Mouse (Mus musculus): ENCODE data around the gene Chrna9. TPM values are rescaled to one million over a fixed set of nuclear protein-coding genes. Genes with fewer than 3 reads are reported as not detected.

The Chrna9 gene
- polyA plus RNA-seq, 1 experiment from 2014 or later = not detected

DNA sequence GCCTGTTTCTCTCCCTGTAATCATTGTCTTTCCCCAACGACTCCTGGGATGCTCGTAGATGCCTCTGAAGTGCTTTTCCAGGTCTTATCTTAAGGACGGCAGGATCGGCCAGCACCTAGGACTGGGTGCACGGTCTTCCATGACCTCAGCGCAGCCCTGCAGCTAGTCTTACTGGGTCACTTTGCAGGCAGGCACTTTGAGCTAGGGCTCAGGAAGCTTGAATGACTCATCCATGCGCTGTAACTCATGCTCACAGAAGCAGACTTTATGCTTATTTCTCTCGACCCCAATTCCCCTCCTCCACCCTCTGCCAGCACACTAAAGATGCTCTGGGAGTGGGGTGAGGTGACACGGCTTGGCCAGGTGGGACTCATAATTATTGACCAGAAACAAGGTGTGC, 31.9 kb upstream of the Chrna9 start:
- WGBS = 93% methylated on average over 9 of the region's 9 CpGs
- H3K4me3 ChIP-seq (replicated peaks) = no peak overlapping the region
- ATAC-seq (ENCODE audit: low FRiP score) = no peak

GRCm38 (mm10) chr5:65904476-65904875, 30.2 kb upstream of the Chrna9 start:
- Histone ChIP-seq H3K9ac (no peak overlapping the region), H3K4me3 (replicated peaks) (no peak overlapping the region), H3K4me1 (peaks cover 6% of the 10 kb centered on the region; the same call in 1 of the 2 replicates), H3K4me2 (no peak overlapping the region), H3K9me3 (peaks cover 22% of the 10 kb centered on the region), H3K36me3 (replicated peaks) (no peaks in the 10 kb centered on the region), H3K27me3 (no peaks in the 10 kb centered on the region), H3K27ac (no peak overlapping the region)
- 91% methylated on average over 4 of the region's 4 CpGs for WGBS
- ATAC-seq (ENCODE audit: low FRiP score) = no peak

More for the DNA sequence above, 31.9 kb upstream of the Chrna9 start:
- Histone ChIP-seq H3K36me3 (replicated peaks) (no peaks in the 10 kb centered on the region), H3K9ac (no peak overlapping the region), H3K4me1 (peaks cover 6% of the 10 kb centered on the region; the same call in 1 of the 2 replicates), H3K9me3 (peaks cover 22% of the 10 kb centered on the region), H3K27ac (no peak overlapping the region), H3K27me3 (no peaks in the 10 kb centered on the region), H3K4me2 (no peak overlapping the region)

- no peak overlapping the region for H3K9ac ChIP-seq
- WGBS = 72% methylated on average over 2 of the region's 2 CpGs
- no peaks in the 10 kb centered on the region for H3K4me1 ChIP-seq
- H3K27me3 ChIP-seq = no peaks in the 10 kb centered on the region
- H3K27ac ChIP-seq = no peak overlapping the region
- H3K4me2 ChIP-seq = no peak overlapping the region
- ATAC-seq (ENCODE audit: low FRiP score) = no peak
- no peaks in the 10 kb centered on the region for H3K36me3 ChIP-seq (replicated peaks)
- H3K4me3 ChIP-seq (replicated peaks) = no peak overlapping the region
- peaks cover 16% of the 10 kb centered on the region for H3K9me3 ChIP-seq
Observed at GRCm38 (mm10) chr5:65908751-65909150, 26.0 kb upstream of the Chrna9 start.

GRCm38 (mm10) chr5:65909321-65909720, 25.4 kb upstream of the Chrna9 start:
- Histone ChIP-seq H3K4me2 (no peak overlapping the region), H3K4me1 (no peaks in the 10 kb centered on the region), H3K36me3 (replicated peaks) (no peaks in the 10 kb centered on the region), H3K9ac (no peak overlapping the region), H3K4me3 (replicated peaks) (no peak overlapping the region), H3K27me3 (no peaks in the 10 kb centered on the region), H3K27ac (no peak overlapping the region), H3K9me3 (peaks cover 13% of the 10 kb centered on the region)
- 84% methylated on average over 4 of the region's 4 CpGs for WGBS
- no peak for ATAC-seq (ENCODE audit: low FRiP score)

GRCm38 (mm10) chr5:65910398-65910797, 24.3 kb upstream of the Chrna9 start:
- H3K4me2 ChIP-seq = no peak overlapping the region
- H3K27me3 ChIP-seq = no peaks in the 10 kb centered on the region
- no peaks in the 10 kb centered on the region for H3K4me1 ChIP-seq
- ATAC-seq (ENCODE audit: low FRiP score) = no peak
- WGBS = 78% methylated on average over 4 of the region's 4 CpGs
- H3K36me3 ChIP-seq (replicated peaks) = no peaks in the 10 kb centered on the region
- H3K4me3 ChIP-seq (replicated peaks) = no peak overlapping the region
- 0 out of 2 replicates have a peak, but pooled peaks cover 4% of the 10 kb centered on the region for H3K9me3 ChIP-seq
- no peak overlapping the region for H3K27ac ChIP-seq
- H3K9ac ChIP-seq = no peak overlapping the region

DNA sequence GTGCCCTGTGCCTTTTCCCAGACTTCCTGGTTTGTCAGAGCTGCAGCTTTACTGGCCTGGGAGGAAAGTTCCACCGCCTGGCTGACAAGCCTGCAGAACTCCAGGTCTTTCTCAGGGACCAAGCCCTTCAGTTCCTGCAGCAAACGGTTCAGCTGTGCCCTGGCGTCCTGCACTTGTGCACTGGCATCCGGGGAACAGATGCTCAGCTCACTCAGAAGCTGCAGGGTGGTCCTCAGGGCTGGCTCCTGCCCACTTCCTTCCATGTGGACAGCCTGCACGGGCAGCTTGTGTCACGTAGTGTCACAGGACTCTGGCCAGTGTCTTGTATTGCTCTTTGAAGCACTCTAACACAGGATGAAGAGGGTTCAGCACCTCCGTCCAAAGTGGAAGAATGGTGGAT, 23.0 kb upstream of the Chrna9 start:
- ATAC-seq (ENCODE audit: low FRiP score) = no peak
- Histone ChIP-seq H3K27ac (no peak overlapping the region), H3K9ac (no peak overlapping the region), H3K4me1 (no peaks in the 10 kb centered on the region), H3K4me2 (no peak overlapping the region), H3K4me3 (replicated peaks) (no peak overlapping the region), H3K9me3 (0 out of 2 replicates have a peak, but pooled peaks cover 4% of the 10 kb centered on the region), H3K27me3 (no peaks in the 10 kb centered on the region), H3K36me3 (replicated peaks) (no peaks in the 10 kb centered on the region)
- WGBS = 88% methylated on average over 7 of the region's 7 CpGs

GRCm38 (mm10) chr5:65912201-65912600, 22.5 kb upstream of the Chrna9 start:
- no peaks in the 10 kb centered on the region for H3K27me3 ChIP-seq
- no peak for ATAC-seq (ENCODE audit: low FRiP score)
- H3K9me3 ChIP-seq = 0 out of 2 replicates have a peak, but pooled peaks cover 4% of the 10 kb centered on the region
- no peak overlapping the region for H3K27ac ChIP-seq
- no peaks in the 10 kb centered on the region for H3K4me1 ChIP-seq
- H3K9ac ChIP-seq = no peak overlapping the region
- WGBS = 89% methylated on average over 5 of the region's 5 CpGs
- H3K4me3 ChIP-seq (replicated peaks) = no peak overlapping the region
- H3K36me3 ChIP-seq (replicated peaks) = no peaks in the 10 kb centered on the region
- H3K4me2 ChIP-seq = no peak overlapping the region

GRCm38 (mm10) chr5:65913126-65913525, 21.6 kb upstream of the Chrna9 start:
- H3K27me3 ChIP-seq = no peaks in the 10 kb centered on the region

GRCm38 (mm10) chr5:65914342-65914741, 20.4 kb upstream of the Chrna9 start:
- 93% methylated on average over 7 of the region's 7 CpGs for WGBS
- no peak for ATAC-seq (ENCODE audit: low FRiP score)
- Histone ChIP-seq H3K4me1 (peaks cover 13% of the 10 kb centered on the region), H3K27me3 (no peaks in the 10 kb centered on the region), H3K9me3 (0 out of 2 replicates have a peak, but pooled peaks cover 4% of the 10 kb centered on the region), H3K4me3 (replicated peaks) (no peak overlapping the region), H3K27ac (no peak overlapping the region), H3K4me2 (no peak overlapping the region), H3K9ac (no peak overlapping the region), H3K36me3 (replicated peaks) (no peaks in the 10 kb centered on the region)

More at GRCm38 (mm10) chr5:65913126-65913525, 21.6 kb upstream of the Chrna9 start:
- no peak overlapping the region for H3K4me2 ChIP-seq
- H3K4me1 ChIP-seq = peaks cover under 1% of the 10 kb centered on the region
- H3K9me3 ChIP-seq = 0 out of 2 replicates have a peak, but pooled peaks cover 4% of the 10 kb centered on the region
- 90% methylated on average over 9 of the region's 9 CpGs for WGBS
- no peak overlapping the region for H3K27ac ChIP-seq
- no peaks in the 10 kb centered on the region for H3K36me3 ChIP-seq (replicated peaks)
- H3K4me3 ChIP-seq (replicated peaks) = no peak overlapping the region
- ATAC-seq (ENCODE audit: low FRiP score) = no peak
- H3K9ac ChIP-seq = no peak overlapping the region

DNA sequence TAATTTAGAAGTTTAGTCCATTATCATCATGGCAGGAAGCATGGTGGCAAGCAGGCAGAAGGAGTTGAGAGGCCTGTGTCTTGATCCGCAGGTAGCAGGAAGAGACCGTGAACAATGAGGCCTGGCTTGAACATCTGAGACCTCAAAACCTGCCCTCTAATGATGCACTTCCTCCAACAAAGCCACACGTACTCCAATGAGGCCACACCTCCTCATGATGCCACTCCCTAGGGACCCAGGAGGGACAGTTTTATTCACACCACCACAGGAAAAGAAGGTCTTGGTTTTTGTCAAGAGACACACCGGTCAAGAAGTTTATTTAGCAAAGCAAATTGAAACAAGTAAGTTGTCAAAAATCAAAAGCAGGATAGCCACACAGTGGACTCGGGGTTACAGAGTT, 17.8 kb upstream of the Chrna9 start:
- Histone ChIP-seq H3K4me2 (no peak overlapping the region), H3K4me3 (replicated peaks) (no peak overlapping the region), H3K4me1 (peaks cover 13% of the 10 kb centered on the region), H3K27ac (no peak overlapping the region), H3K9ac (no peak overlapping the region), H3K36me3 (replicated peaks) (no peaks in the 10 kb centered on the region), H3K9me3 (0 out of 2 replicates have a peak, but pooled peaks cover under 1% of the 10 kb centered on the region), H3K27me3 (no peaks in the 10 kb centered on the region)
- no peak for ATAC-seq (ENCODE audit: low FRiP score)
- 94% methylated on average over 5 of the region's 5 CpGs for WGBS

- Histone ChIP-seq H3K9ac (no peak overlapping the region), H3K9me3 (no peaks in the 10 kb centered on the region), H3K27me3 (no peaks in the 10 kb centered on the region), H3K27ac (peak overlapping the region; percentile 50; the same call in 1 of the 2 replicates), H3K36me3 (replicated peaks) (no peaks in the 10 kb centered on the region), H3K4me3 (replicated peaks) (no peak overlapping the region), H3K4me2 (no peak overlapping the region), H3K4me1 (peaks cover 13% of the 10 kb centered on the region)
- 75% methylated on average over 3 of the region's 3 CpGs for WGBS
- no peak for ATAC-seq (ENCODE audit: low FRiP score)
Observed at GRCm38 (mm10) chr5:65918601-65919000, 16.1 kb upstream of the Chrna9 start.

DNA sequence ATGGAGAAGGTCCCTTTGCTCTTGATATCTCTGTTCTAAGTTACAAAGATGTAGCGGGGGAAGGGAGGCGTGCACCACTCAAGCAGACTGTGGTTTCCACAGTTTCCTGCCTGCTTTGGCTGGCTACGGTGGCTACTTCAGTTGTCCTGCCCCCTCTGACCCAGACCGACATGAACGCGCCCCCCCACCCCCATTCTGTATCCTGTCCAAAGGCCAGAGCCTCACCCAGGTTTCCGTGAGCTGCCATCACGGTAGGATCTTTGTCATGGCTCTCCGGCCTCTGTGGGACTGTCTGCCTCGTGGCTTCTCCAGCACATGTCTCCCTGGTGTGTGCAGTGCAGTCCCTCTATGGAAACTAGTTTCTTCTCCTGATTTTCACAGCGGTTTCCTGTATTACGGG, 15.4 kb upstream of the Chrna9 start:
- Histone ChIP-seq H3K4me2 (no peak overlapping the region), H3K36me3 (replicated peaks) (no peaks in the 10 kb centered on the region), H3K4me3 (replicated peaks) (no peak overlapping the region), H3K9me3 (no peaks in the 10 kb centered on the region), H3K27ac (peak overlapping the region; percentile 42; the same call in 1 of the 2 replicates), H3K27me3 (no peaks in the 10 kb centered on the region), H3K9ac (no peak overlapping the region), H3K4me1 (peaks cover 13% of the 10 kb centered on the region)
- no peak for ATAC-seq (ENCODE audit: low FRiP score)
- WGBS = 91% methylated on average over 12 of the region's 12 CpGs

DNA sequence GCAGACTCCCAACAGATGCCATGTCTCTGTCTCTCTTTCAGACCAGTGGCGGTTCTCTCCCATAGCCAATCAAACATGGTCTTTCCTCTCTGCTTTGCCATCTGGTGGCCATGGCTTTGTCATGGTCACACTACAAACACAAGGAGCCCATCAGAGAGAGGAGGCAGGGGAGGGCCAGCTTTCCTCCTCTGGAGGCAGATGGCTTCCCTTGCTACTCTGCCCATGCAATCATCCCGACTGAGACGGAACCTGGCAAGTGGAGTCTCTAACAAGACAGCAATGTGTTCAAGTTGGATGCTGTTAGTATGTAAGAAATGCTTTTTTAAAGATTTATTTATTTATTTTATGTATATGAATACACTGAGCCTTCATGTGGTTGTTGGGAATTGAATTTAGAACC, 14.8 kb upstream of the Chrna9 start:
- no peaks in the 10 kb centered on the region for H3K9me3 ChIP-seq
- 96% methylated on average over 3 of the region's 3 CpGs for WGBS
- ATAC-seq (ENCODE audit: low FRiP score) = no peak
- no peaks in the 10 kb centered on the region for H3K36me3 ChIP-seq (replicated peaks)
- H3K4me1 ChIP-seq = peaks cover 13% of the 10 kb centered on the region
- no peak overlapping the region for H3K27ac ChIP-seq
- no peaks in the 10 kb centered on the region for H3K27me3 ChIP-seq
- no peak overlapping the region for H3K4me2 ChIP-seq
- H3K9ac ChIP-seq = no peak overlapping the region
- no peak overlapping the region for H3K4me3 ChIP-seq (replicated peaks)

Measured in forebrain, embryonic 12.5 days (tissue).